Mouse (Mus musculus): ENCODE measurements around the gene Olfr1251. TPM values are rescaled to one million over a fixed set of nuclear protein-coding genes. Genes with fewer than 3 reads are reported as not detected.

The Olfr1251 gene
- polyA plus RNA-seq (2014; fragmentation: Illumina TruSeq; extraction: RNeasy Lipid Tissue Mini Kit (QIAGEN cat#74804); ENCODE audit: insufficient read depth, low read depth, low replicate concordance), result not detected

DNA sequence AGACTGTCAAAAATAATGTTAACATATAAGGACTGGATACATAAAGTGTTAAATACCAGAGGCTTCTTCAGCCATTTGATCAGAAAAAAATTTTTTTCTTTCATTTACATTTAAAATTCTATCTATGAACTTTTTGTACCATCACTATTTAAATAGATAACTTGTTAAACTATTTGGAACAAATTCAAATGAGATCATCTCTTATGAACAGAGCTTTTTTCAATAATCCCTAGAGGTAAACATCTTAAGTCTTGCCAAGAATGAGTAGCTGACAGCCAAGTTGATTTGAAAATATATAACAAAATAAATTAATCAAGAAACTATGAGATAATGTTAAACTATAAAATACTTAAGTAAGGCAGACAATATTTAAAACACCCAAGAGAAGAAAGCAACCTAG, at the start of gene Olfr1251:
Gene Olfr1251 (minus strand): TSS at position 101 of the 400 bp plus-strand sequence.

DNA sequence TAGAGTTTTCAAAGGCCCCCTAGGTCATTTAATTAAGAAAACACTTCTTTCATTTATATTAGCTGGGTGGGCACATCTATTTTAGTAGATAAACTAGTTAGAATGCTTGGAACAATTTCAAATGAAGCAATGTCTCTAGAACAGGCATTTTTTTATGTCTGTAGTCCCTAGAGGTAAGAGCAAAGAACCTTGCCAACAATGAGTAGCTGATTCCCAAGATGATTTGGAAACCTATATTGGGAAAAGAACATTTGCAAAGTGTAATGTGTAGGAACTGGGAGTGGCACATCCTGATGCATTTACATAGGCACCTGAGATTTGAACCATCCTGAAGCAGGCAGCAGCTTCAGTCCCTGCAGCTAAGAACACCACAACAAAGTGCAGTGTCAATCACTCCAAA, 10.4 kb downstream of the Olfr1251 start, which contains the start of gene Olfr1250:
Gene Olfr1250 (minus strand): TSS at position 101 of the 400 bp plus-strand sequence.

DNA sequence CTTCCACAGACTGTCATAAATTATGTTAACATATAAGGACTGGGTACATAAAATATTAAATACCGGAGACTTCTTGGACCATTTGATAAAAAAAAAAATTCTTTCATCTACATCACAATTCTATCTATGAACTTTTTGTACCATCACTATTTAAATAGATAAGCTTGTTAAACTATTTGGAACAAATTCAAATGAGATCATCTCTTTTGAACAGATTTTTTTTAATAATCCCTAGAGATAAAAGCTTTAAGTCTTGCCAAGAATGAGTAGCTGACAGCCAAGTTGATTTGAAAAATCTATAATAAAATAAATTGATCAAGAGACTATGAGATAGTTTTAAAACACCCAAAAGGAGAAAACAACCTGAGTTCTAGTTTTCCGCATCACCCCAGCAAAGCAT, 36.9 kb downstream of the Olfr1251 start, which contains the start of gene Olfr1249:
Gene Olfr1249 (minus strand): TSS at position 101 of the 400 bp plus-strand sequence.

DNA sequence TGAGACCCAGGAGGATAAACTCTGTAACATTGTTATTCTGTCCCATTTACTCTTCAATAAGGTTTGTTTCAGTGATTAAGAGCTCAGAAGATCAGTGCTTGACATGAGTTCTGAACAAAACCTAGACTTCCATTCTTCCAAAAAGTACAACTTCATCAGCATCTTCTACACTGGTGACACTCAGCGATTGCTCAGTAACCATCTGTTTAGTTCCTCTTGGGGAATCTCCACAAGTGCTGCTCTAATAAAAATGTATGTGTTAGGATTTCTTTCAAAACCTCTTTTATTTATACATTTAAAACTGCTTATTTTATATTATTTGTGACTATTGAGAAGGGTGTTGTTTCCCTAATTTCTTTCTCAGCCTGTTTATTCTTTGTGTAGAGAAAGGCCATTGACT, 53.6 kb downstream of the Olfr1251 start, which contains the start of gene Olfr1248:
Gene Olfr1248 (minus strand): TSS at position 101 of the 400 bp plus-strand sequence.

Other genes starting within 250 kb of the Olfr1251 start
- not detected for gene Olfr1240, start 228.9 kb downstream of the Olfr1251 start, polyA plus RNA-seq (2014; fragmentation: Illumina TruSeq; extraction: RNeasy Lipid Tissue Mini Kit (QIAGEN cat#74804); ENCODE audit: insufficient read depth, low read depth, low replicate concordance)
- gene Olfr1241, start 184.8 kb downstream of the Olfr1251 start, polyA plus RNA-seq (2014; fragmentation: Illumina TruSeq; extraction: RNeasy Lipid Tissue Mini Kit (QIAGEN cat#74804); ENCODE audit: insufficient read depth, low read depth, low replicate concordance), result not detected
- gene Olfr1242, start 173.6 kb downstream of the Olfr1251 start, polyA plus RNA-seq (2014; fragmentation: Illumina TruSeq; extraction: RNeasy Lipid Tissue Mini Kit (QIAGEN cat#74804); ENCODE audit: insufficient read depth, low read depth, low replicate concordance), result not detected
- gene Olfr1243, start 140.4 kb downstream of the Olfr1251 start, polyA plus RNA-seq (2014; fragmentation: Illumina TruSeq; extraction: RNeasy Lipid Tissue Mini Kit (QIAGEN cat#74804); ENCODE audit: insufficient read depth, low read depth, low replicate concordance), result not detected
- not detected for gene Olfr1245, start 93.5 kb downstream of the Olfr1251 start, polyA plus RNA-seq (2014; fragmentation: Illumina TruSeq; extraction: RNeasy Lipid Tissue Mini Kit (QIAGEN cat#74804); ENCODE audit: insufficient read depth, low read depth, low replicate concordance)
- not detected for gene Olfr1246, start 78.8 kb downstream of the Olfr1251 start, polyA plus RNA-seq (2014; fragmentation: Illumina TruSeq; extraction: RNeasy Lipid Tissue Mini Kit (QIAGEN cat#74804); ENCODE audit: insufficient read depth, low read depth, low replicate concordance)
- not detected for gene Olfr1247, start 57.8 kb downstream of the Olfr1251 start, polyA plus RNA-seq (2014; fragmentation: Illumina TruSeq; extraction: RNeasy Lipid Tissue Mini Kit (QIAGEN cat#74804); ENCODE audit: insufficient read depth, low read depth, low replicate concordance)
- gene Olfr1248, start 53.7 kb downstream of the Olfr1251 start, polyA plus RNA-seq (2014; fragmentation: Illumina TruSeq; extraction: RNeasy Lipid Tissue Mini Kit (QIAGEN cat#74804); ENCODE audit: insufficient read depth, low read depth, low replicate concordance), result not detected
- gene Olfr1249, start 37.0 kb downstream of the Olfr1251 start, polyA plus RNA-seq (2014; fragmentation: Illumina TruSeq; extraction: RNeasy Lipid Tissue Mini Kit (QIAGEN cat#74804); ENCODE audit: insufficient read depth, low read depth, low replicate concordance), result not detected
- gene Olfr1250, start 10.5 kb downstream of the Olfr1251 start, polyA plus RNA-seq (2014; fragmentation: Illumina TruSeq; extraction: RNeasy Lipid Tissue Mini Kit (QIAGEN cat#74804); ENCODE audit: insufficient read depth, low read depth, low replicate concordance), result not detected
- gene Olfr1252, start 53.1 kb upstream of the Olfr1251 start, polyA plus RNA-seq (2014; fragmentation: Illumina TruSeq; extraction: RNeasy Lipid Tissue Mini Kit (QIAGEN cat#74804); ENCODE audit: insufficient read depth, low read depth, low replicate concordance), result not detected
- gene Olfr1253, start 85.2 kb upstream of the Olfr1251 start, polyA plus RNA-seq (2014; fragmentation: Illumina TruSeq; extraction: RNeasy Lipid Tissue Mini Kit (QIAGEN cat#74804); ENCODE audit: insufficient read depth, low read depth, low replicate concordance), result not detected
- gene Olfr1254, start 121.7 kb upstream of the Olfr1251 start, polyA plus RNA-seq (2014; fragmentation: Illumina TruSeq; extraction: RNeasy Lipid Tissue Mini Kit (QIAGEN cat#74804); ENCODE audit: insufficient read depth, low read depth, low replicate concordance), result not detected
- gene Olfr1255, start 140.1 kb upstream of the Olfr1251 start, polyA plus RNA-seq (2014; fragmentation: Illumina TruSeq; extraction: RNeasy Lipid Tissue Mini Kit (QIAGEN cat#74804); ENCODE audit: insufficient read depth, low read depth, low replicate concordance), result not detected
- not detected for gene Olfr1256, start 169.6 kb upstream of the Olfr1251 start, polyA plus RNA-seq (2014; fragmentation: Illumina TruSeq; extraction: RNeasy Lipid Tissue Mini Kit (QIAGEN cat#74804); ENCODE audit: insufficient read depth, low read depth, low replicate concordance)
- not detected for gene Olfr48, start 176.3 kb upstream of the Olfr1251 start, polyA plus RNA-seq (2014; fragmentation: Illumina TruSeq; extraction: RNeasy Lipid Tissue Mini Kit (QIAGEN cat#74804); ENCODE audit: insufficient read depth, low read depth, low replicate concordance)
- gene Olfr1257, start 206.5 kb upstream of the Olfr1251 start, polyA plus RNA-seq (2014; fragmentation: Illumina TruSeq; extraction: RNeasy Lipid Tissue Mini Kit (QIAGEN cat#74804); ENCODE audit: insufficient read depth, low read depth, low replicate concordance), result not detected

Data from lung, adult 10 weeks (tissue).